Mouse (Mus musculus): ENCODE measurements at regions not wholly inside any gene's neighbourhood (a gene's known extent, or its start where the extent isn't known, plus 50 kb on each side); places are given as distances from the start of the nearest gene placed in this dataset.

- no peaks in the 10 kb centered on the region for H3K79me2 ChIP-seq (replicated peaks; ENCODE audit: control insufficient read depth, extremely low read depth, insufficient read depth, poor library complexity, severe bottlenecking)
- in situ Hi-C loops (cut with MboI; ENCODE audit: low pct_ligation_motif_present, low pct_unique_long_range_greater_than_20kb, low sequenced_read_pairs), result no loop called here
- dilution Hi-C loops (cut with MboI; ENCODE audit: extremely low pct_ligation_motif_present, extremely low pct_unique_long_range_greater_than_20kb, low sequenced_read_pairs), result no loop called here
- no peaks in the 10 kb centered on the region for H3K27me3 ChIP-seq (replicated peaks)
- no peak overlapping the region for H3K27ac ChIP-seq (ENCODE audit: insufficient read depth, low read depth)
- H3K9me3 ChIP-seq (replicated peaks; ENCODE audit: low read length), result no peaks in the 10 kb centered on the region
- TF ChIP-seq E2F4 (IDR thresholded peaks at IDR 0.05; ENCODE audit: insufficient replicate concordance, low read depth, low read length) (no peak), ZNF384 (IDR thresholded peaks at IDR 0.05; ENCODE audit: low read depth, low read length) (no peak), RCOR1 (conservative IDR thresholded peaks at IDR 0.05; ENCODE audit: low read depth, low read length) (no peak), TCF12 (IDR thresholded peaks at IDR 0.05; ENCODE audit: low read depth, low read length) (no peak), ELF1 (IDR thresholded peaks at IDR 0.05; ENCODE audit: low read depth, low read length) (no peak), BHLHE40 (IDR thresholded peaks at IDR 0.05; ENCODE audit: low read depth, low read length) (no peak), IRF4 (IDR thresholded peaks at IDR 0.05; ENCODE audit: low read depth, low read length) (no peak), ETS1 (conservative IDR thresholded peaks at IDR 0.05; ENCODE audit: low read depth, low read length) (no peak), PAX5 (IDR thresholded peaks at IDR 0.05; ENCODE audit: low read length) (no peak), HCFC1 (IDR thresholded peaks at IDR 0.05; ENCODE audit: low read depth, low read length) (no peak), ZC3H11A (IDR thresholded peaks at IDR 0.05; ENCODE audit: low read depth, low read length) (no peak), SIN3A (IDR thresholded peaks at IDR 0.05; ENCODE audit: low read length) (no peak), USF2 (conservative IDR thresholded peaks at IDR 0.05; ENCODE audit: low read depth, low read length) (no peak)
- H3K4me3 ChIP-seq (replicated peaks in 1 of 3; ENCODE audit: low read depth in 2 of 3, low read length in 2 of 3, poor library complexity in 1 of 3), result no peak overlapping the region
- H3K4me2 ChIP-seq (ENCODE audit: insufficient read depth, low read depth, poor library complexity, severe bottlenecking), result no peak overlapping the region
- H3K9ac ChIP-seq (ENCODE audit: insufficient read depth, low read depth), result no peak overlapping the region
- no peak for DNase-seq (ENCODE audit: extremely low read depth)
- peaks cover 0 to 6% of the 10 kb centered on the region in 2 experiments; a peak in 2 of 4 replicates for H3K4me1 ChIP-seq (ENCODE audit: control insufficient read depth in 1 of 2, insufficient read depth in 2 of 2)
- no peaks in the 10 kb centered on the region for H3K36me3 ChIP-seq (replicated peaks in 1 of 2; ENCODE audit: control insufficient read depth in 1 of 2, insufficient read depth in 1 of 2, low read length in 1 of 2)
These were observed 223.8 kb downstream of the Ccdc91 start for GRCm38 (mm10) chr6:147699449-147699848.

GRCm38 (mm10) chr6:147700629-147701028 is 225.0 kb downstream of the Ccdc91 start:
- 0 out of 2 replicates have a peak, but pooled peaks have one; percentile 15 for TF ChIP-seq SMC3 (IDR thresholded peaks at IDR 0.05; ENCODE audit: low read depth, low read length)
- TF ChIP-seq MAFK (IDR thresholded peaks at IDR 0.05; ENCODE audit: insufficient replicate concordance, low read length), result no peak
- TF ChIP-seq GABPA (IDR thresholded peaks at IDR 0.05; ENCODE audit: insufficient replicate concordance, low read depth, low read length), result no peak
- TF ChIP-seq IRF4 (IDR thresholded peaks at IDR 0.05; ENCODE audit: low read depth, low read length), result 0 out of 2 replicates have a peak, but pooled peaks have one; percentile 32
- TF ChIP-seq HCFC1 (IDR thresholded peaks at IDR 0.05; ENCODE audit: low read depth, low read length), result no peak
- TF ChIP-seq RAD21 (IDR thresholded peaks at IDR 0.05; ENCODE audit: low read depth, low read length), result peak; percentile 44
- TF ChIP-seq CTCF (conservative IDR thresholded peaks at IDR 0.05 in 1 of 2, IDR thresholded peaks at IDR 0.05 in 1 of 2; ENCODE audit: low read depth in 2 of 2, low read length in 2 of 2), result peak in 1 of 2 experiments; percentile 52; a peak in 2 of 4 replicates
- TF ChIP-seq KAT2A (IDR thresholded peaks at IDR 0.05; ENCODE audit: insufficient replicate concordance, low read length), result no peak
- TF ChIP-seq MYC (IDR thresholded peaks at IDR 0.05; ENCODE audit: low read depth, low read length), result peak; percentile 45; the same call in 1 of the 2 replicates
- peaks cover 0 to 6% of the 10 kb centered on the region in 2 experiments; a peak in 2 of 4 replicates for H3K4me1 ChIP-seq (ENCODE audit: control insufficient read depth in 1 of 2, insufficient read depth in 2 of 2)
- dilution Hi-C loops (cut with MboI; ENCODE audit: extremely low pct_ligation_motif_present, extremely low pct_unique_long_range_greater_than_20kb, low sequenced_read_pairs), result no loop called here

More at GRCm38 (mm10) chr6:147700629-147701028, 225.0 kb downstream of the Ccdc91 start:
- Histone ChIP-seq H3K27me3 (replicated peaks) (no peaks in the 10 kb centered on the region), H3K9ac (ENCODE audit: insufficient read depth, low read depth) (no peak overlapping the region), H3K79me2 (replicated peaks; ENCODE audit: control insufficient read depth, extremely low read depth, insufficient read depth, poor library complexity, severe bottlenecking) (no peaks in the 10 kb centered on the region), H3K27ac (ENCODE audit: insufficient read depth, low read depth) (no peak overlapping the region), H3K36me3 (replicated peaks in 1 of 2; ENCODE audit: control insufficient read depth in 1 of 2, insufficient read depth in 1 of 2, low read length in 1 of 2) (no peaks in the 10 kb centered on the region), H3K9me3 (replicated peaks; ENCODE audit: low read length) (no peaks in the 10 kb centered on the region), H3K4me3 (replicated peaks in 1 of 3; ENCODE audit: low read depth in 2 of 3, low read length in 2 of 3, poor library complexity in 1 of 3) (no peak overlapping the region), H3K4me2 (ENCODE audit: insufficient read depth, low read depth, poor library complexity, severe bottlenecking) (no peak overlapping the region)
- peak; percentile 35 for DNase-seq (ENCODE audit: extremely low read depth)
- in situ Hi-C loops (cut with MboI; ENCODE audit: low pct_ligation_motif_present, low pct_unique_long_range_greater_than_20kb, low sequenced_read_pairs), result no loop called here

Data from CH12.LX (cell line).